Mouse (Mus musculus): Measurements from ENCODE around the gene Ago4.

Ago4 gene

GRCm38 (mm10) chr4:126532827-126533728 is at the start of gene Ago4:
Ago4 (minus strand) TSS chr4:126533472.
- DNase-seq: peak; percentile 98

- DNase-seq: no peak
Measured at GRCm38 (mm10) chr4:126579077-126579476, 45.8 kb upstream of the Ago4 start.

DNA sequence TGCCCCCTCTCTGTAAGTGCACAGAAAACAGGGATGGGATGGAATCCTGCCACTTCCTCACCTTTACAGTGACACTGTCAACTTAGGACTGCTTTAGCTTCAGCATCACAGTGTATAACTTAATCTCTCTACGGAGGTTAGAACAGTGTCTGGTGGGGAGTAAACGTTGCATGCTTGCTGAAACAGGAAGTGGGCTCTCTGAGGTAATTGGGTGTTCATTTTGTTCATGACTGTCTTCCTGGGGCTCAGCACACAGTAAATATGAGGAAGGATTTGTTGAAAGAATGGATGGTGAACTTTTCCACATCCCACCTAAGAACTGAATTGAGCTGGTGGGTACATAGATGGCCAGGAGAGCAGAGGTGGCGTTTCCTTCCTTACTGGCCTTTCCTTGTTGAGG is 44.6 kb upstream of the Ago4 start:
- DNase-seq: no peak

DNA sequence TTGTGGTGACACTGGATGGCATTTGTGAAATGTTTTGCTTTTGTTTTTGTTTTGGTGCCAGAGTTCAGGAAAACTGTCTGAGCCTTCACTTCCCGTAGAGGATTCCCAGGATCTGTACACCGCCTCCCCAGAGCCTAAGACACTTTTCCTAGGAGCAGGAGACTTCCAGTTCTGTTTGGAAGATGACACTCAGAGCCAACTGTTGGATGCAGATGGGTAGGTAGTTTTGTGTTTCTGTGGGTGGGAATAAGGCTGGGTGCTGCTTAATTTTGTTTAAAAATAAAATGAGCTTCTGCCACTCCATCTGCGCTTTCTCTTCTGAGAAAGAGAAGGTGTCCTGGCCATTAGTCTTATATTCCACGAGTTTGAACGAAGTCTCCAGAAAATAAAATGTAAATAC is 43.0 kb upstream of the Ago4 start:
- DNase-seq: no peak

- no peak for DNase-seq
Measured at GRCm38 (mm10) chr4:126569783-126570182, 36.5 kb upstream of the Ago4 start.

- DNase-seq: no peak
Measured at GRCm38 (mm10) chr4:126567243-126567642, 34.0 kb upstream of the Ago4 start.

- DNase-seq: no peak
Measured at GRCm38 (mm10) chr4:126563798-126564197, 30.5 kb upstream of the Ago4 start.

GRCm38 (mm10) chr4:126556809-126557711 is 23.8 kb upstream of the Ago4 start, which contains the start of gene Clspn:
Clspn (plus strand) TSS chr4:126556935.
- peak; percentile 99 for DNase-seq

GRCm38 (mm10) chr4:126554462-126554861 is 21.2 kb upstream of the Ago4 start:
- DNase-seq: peak; percentile 22

- DNase-seq: no peak
Measured at GRCm38 (mm10) chr4:126553685-126554084, 20.4 kb upstream of the Ago4 start.

DNA sequence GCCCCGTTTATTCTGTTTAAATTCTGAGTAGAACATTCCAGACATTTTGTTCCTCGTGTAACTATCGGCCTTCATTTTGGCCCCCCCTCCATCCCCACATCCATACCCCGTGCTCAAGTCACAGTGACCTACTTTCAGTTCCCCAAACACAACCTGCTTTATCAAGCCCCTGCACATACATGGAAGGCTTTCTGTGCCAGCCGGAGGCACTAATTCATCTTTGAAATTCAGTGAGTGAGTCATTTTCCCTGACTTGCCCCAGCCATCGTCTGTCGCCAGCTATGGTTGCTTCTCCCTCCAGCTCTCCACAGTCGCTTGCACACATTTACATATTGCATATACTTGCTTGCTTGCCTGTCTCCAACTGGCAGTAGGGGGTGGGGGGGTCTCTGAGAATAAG is 19.8 kb upstream of the Ago4 start:
- DNase-seq: no peak

DNA sequence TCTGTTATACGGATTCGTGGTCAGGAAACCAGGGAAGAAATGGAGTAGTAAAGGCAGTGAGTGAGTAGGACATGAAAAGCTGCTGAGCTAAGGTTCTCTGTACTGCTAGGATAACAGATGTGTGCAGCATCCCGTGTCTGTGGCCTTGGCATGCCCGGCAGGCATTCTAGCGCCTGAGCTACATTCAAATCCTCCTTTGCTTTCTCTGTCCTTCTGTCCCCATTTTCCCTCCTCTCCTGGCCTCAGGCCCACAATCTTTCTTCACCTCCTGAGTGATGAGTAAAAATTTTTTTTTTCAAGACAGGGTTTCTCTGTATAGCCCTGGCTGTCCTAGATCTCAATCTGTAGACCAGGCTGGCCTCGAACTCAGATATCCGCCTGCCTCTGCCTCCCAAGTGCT is 18.9 kb upstream of the Ago4 start:
- DNase-seq: peak; percentile 65

DNA sequence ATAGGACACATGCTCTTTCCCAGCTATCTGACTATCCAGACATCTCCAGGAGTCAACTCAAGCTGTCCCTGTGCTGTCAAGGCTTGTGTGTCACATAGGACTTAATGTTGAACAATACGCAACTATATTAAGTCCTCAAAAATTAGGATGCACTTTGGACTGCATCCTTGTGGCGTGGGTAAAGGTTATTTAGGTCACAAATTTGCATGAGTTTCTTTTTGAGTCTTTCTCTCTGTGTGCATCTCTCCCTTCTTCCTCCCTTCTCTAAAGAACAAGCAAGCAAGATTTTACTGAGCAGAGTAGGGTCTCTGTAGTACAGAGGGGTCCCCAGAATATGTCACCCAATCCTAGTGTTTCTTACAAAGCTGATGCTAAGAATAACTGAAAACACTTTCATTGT is 12.9 kb upstream of the Ago4 start:
- DNase-seq: peak; percentile 9

DNA sequence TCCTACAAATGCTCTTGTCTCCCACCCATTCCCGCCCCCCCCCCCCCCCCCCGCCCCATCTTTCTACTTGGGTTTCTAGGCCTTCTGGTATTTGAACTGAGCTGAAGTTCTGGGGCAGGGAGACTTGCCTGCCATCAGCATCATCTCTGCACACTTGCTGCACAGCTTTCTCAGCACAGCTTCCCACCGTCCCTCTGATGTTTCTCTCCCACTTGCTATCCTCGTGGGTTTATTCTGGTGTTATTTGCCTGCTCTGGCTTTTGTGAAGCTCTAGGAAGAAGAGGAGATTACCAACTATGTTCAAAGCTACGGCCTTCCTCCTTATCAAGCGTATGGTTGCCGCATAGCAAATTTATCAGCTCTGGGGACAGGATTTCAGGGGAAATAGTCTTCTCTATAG is 12.4 kb upstream of the Ago4 start:
- DNase-seq: peak; percentile 61

DNA sequence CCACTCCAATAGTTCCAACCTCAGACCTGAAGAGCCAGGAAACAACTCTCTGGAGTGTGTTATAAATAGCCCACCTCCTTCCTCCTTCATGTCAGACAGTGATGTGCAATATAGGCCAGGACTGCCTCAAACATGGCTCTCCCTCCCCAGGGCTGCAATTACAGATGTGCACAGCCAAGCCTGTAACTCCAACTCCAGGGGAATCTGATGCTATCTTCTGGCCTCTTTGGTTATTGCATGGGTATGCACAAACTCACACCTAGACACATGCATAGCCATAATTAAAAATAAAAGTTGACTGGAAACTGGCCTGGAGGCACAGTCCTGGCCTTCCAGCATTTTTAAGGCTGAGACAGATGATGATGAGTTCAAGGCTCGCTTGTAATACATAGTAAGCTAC is 11.7 kb upstream of the Ago4 start:
- peak; percentile 3 for DNase-seq

DNA sequence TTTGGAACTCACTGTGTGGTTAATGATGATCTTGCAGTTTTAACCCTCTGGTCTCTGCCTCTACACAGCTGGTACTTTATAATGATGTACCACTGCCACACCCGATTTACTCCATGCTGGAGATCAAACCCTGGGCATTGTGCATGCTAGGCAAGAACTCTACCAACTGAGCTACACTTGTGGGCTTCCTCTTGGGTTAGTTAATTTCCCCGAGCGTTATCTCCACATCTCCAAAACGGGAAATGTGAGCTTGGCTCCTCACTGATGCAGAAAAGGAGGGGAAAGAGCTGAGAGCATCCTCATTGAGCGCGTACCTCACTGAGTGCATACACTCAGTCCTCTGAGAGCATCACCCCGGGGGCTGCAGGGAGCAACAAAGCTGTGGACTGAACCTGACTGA is 9.6 kb upstream of the Ago4 start:
- DNase-seq: peak; percentile 77

DNA sequence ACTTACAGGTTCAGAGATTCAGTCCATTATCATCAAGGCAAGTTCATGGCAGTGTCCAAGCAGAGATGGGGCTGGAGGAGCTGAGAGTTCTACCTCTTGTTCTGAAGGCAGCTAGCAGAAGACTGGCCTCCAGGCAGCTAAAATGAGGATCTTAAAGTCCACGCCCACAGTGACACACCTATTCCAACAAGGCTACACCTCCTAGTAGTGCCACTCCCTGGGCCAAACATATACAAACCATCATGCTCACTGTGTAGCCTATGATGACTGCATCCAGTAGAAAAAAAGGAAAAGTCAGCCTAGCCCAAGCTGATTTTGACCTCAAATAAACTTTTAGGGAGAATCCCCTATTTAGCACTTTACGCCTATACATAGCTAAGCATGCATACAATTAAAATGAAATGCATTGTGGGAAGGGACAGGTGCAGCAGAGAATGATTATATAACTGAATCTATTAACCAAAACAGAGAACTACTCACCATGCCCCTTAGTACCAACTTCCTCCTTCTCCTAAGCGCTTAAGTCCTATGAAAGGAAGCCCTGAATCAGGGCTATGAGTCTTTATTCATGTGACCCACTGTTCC is 7.3 kb upstream of the Ago4 start:
- peak; percentile 61 for DNase-seq

- DNase-seq: peak; percentile 94
Measured at GRCm38 (mm10) chr4:126536865-126537264, 3.6 kb upstream of the Ago4 start.

DNA sequence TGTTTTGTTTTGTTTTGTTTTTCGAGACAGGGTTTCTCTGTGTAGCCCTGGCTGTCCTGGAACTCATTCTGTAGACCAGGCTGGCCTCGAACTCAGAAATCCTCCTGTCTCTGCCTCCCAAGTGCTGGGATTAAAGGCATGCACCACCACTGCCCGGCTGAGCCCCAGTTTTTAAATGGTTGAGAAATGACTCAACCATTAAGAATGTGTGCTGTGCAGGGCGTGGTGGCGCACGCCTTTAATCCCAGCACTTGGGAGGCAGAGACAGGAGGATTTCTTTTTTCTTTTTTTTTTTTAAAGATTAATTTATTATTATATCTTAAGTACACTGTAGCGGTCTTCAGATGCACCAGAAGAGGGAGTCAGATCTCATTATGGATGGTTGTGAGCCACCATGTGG is 2.4 kb upstream of the Ago4 start:
- peak; percentile 81 for DNase-seq

GRCm38 (mm10) chr4:126533729-126534070 is 428 bp upstream of the Ago4 start:
- no peak for DNase-seq

- peak; percentile 61 for DNase-seq
Measured at GRCm38 (mm10) chr4:126532292-126532691, 980 bp downstream of the Ago4 start.

GRCm38 (mm10) chr4:126526828-126527227 is 6.4 kb downstream of the Ago4 start:
- DNase-seq: no peak

DNA sequence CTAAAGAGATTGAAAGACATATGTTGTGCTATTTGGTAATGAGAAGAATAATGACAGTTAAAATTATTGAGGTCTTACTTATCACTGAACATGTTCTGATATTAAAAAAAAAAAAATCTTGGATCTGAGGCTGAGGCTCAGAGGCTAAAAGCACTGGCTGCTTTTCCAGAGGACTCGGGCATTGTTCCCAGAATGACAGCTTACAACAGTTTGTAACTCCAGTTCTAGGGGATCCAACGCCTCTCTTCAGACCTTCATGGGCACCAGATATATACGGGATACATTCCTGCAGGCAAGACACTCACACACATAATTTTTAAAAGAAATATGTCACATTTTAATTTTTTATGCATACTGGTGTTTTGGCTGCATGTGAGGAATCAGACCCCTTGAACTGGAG is 7.1 kb downstream of the Ago4 start:
- no peak for DNase-seq
